Mouse (Mus musculus): Measurements from ENCODE around the gene D2hgdh.

D2hgdh gene

GRCm38 (mm10) chr1:93824609-93825008 lies at the start of gene D2hgdh:
Gene D2hgdh, plus strand, starts transcription at chr1:93824909.
- no peak for DNase-seq (ENCODE audit: low read depth, low spot score)

- no peak for DNase-seq (ENCODE audit: low read depth, low spot score)
Observed at GRCm38 (mm10) chr1:93776686-93777085, 48.0 kb upstream of the D2hgdh start.

GRCm38 (mm10) chr1:93786912-93787311 lies 37.8 kb upstream of the D2hgdh start:
- DNase-seq (ENCODE audit: low read depth, low spot score): no peak

- DNase-seq (ENCODE audit: low read depth, low spot score): no peak
Observed at GRCm38 (mm10) chr1:93794526-93794925, 30.2 kb upstream of the D2hgdh start.

DNA sequence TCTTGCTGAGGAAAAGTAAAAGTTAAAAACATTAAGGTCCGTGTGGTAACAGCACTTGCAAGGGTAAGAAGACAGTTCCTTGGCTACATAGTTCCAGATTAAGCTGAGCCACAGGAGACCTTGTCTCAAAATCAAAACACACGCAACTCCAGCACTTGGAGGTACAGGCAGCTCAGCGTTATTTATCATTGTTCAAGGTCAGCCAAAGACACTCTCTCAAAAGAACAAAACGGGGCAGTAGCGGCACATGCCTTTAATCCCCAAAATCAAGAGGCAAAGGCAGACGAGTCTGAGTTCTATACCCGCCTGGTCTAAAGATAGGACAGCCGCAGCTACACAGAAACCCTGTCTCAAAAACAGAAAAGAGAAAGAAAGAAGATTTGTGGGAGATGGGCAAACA lies 28.8 kb upstream of the D2hgdh start:
- no peak for DNase-seq (ENCODE audit: low read depth, low spot score)

GRCm38 (mm10) chr1:93800670-93801503 lies 23.8 kb upstream of the D2hgdh start:
- DNase-seq (ENCODE audit: low read depth, low spot score): peak; percentile 3

DNA sequence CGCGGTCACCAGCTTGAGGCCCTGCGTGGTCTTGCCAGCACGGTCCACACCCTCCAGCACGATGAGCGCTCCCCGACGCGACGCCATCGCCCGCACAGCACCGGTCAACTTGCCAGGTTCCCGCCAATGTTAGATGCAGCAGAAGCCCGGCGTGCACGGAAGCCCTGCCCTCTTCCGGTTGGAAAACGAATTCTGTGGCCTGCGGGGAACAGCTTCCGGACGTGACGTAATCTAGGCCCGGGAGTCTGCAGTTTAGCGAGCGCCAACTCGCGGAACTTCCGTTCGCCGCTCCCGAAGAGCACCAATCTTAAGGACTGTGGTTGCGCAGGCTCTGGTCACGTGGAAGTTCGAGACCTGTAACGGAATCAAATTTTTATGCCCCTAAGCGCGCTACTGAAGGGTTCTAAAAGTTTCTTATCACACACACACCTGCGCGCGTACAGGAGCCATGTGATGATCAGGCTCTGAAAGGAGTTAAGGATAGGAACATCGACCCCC lies 22.9 kb upstream of the D2hgdh start, which contains the start of gene Dtymk:
Gene Dtymk (minus strand): TSS at position 194 of the 498 bp plus-strand sequence.
- peak; percentile 97 for DNase-seq (ENCODE audit: low read depth, low spot score)

DNA sequence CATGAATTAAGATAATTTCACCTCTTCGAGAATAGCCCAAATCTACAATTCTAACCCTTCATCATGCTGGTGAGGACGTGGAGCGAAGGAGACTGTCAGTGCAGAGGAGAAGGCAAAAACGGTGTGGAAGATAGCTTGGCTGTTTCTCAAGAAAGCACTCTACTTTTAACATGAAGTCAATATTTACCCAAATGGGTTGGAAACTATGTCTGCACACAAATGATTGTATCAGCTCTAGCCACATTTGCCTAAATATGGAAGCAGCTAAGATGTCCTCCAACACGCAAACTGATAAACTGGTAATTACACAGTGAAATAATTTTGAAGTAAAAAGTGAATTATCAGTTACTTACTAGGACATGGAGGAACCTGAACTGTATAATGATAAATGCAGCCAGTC lies 21.9 kb upstream of the D2hgdh start:
- DNase-seq (ENCODE audit: low read depth, low spot score): peak; percentile 23

- DNase-seq (ENCODE audit: low read depth, low spot score): peak; percentile 98
Observed at GRCm38 (mm10) chr1:93803556-93804507, 20.9 kb upstream of the D2hgdh start, which contains the start of gene Ing5. Gene Ing5, plus strand, starts transcription at chr1:93803965.

- DNase-seq (ENCODE audit: low read depth, low spot score): no peak
Observed at GRCm38 (mm10) chr1:93804818-93805217, 19.9 kb upstream of the D2hgdh start.

DNA sequence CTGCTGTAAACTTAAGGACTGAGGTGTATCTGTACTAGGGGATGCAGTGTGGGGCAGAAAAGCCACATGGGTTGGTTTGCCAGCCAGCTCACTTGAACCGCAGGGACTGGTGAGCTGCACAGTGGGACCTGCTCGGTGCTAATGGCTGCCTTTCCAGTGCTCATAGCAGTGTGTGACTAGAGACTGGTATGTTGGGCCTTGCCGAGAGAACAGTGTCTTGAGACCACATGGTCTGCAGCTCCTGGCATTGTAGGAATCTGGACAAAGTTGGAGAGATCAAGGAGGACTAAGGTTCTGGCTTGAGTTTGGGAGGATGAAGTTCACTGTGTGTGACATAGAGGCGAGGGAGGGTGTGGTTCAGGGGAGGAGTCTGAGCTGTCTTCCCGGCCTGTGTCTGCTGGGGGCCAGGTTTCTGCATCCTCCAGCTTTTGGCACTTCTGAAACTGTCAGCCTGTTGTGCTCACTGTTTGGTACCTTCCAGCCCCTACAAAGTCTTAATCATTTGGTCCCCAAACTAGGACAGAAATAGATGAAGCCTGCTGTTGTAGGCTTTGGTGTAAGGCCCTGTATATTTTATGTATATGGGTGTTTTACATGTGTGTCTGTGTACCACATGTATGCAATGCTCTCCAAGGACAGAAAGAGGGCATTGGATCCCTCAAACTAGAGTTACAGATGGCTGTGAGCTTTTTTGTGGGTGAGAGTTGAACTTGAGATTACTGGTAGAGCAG lies 19.3 kb upstream of the D2hgdh start:
- DNase-seq (ENCODE audit: low read depth, low spot score): peak; percentile 18

GRCm38 (mm10) chr1:93808871-93809270 lies 15.8 kb upstream of the D2hgdh start:
- DNase-seq (ENCODE audit: low read depth, low spot score): no peak

- DNase-seq (ENCODE audit: low read depth, low spot score): no peak
Observed at GRCm38 (mm10) chr1:93810011-93810410, 14.7 kb upstream of the D2hgdh start.

GRCm38 (mm10) chr1:93811495-93812039 lies 13.1 kb upstream of the D2hgdh start:
- no peak for DNase-seq (ENCODE audit: low read depth, low spot score)

GRCm38 (mm10) chr1:93817823-93818532 lies 6.7 kb upstream of the D2hgdh start:
- DNase-seq (ENCODE audit: low read depth, low spot score): no peak

GRCm38 (mm10) chr1:93818722-93819121 lies 6.0 kb upstream of the D2hgdh start:
- no peak for DNase-seq (ENCODE audit: low read depth, low spot score)

GRCm38 (mm10) chr1:93823796-93824495 lies 763 bp upstream of the D2hgdh start:
- DNase-seq (ENCODE audit: low read depth, low spot score): peak; percentile 6

- peak; percentile 99 for DNase-seq (ENCODE audit: low read depth, low spot score)
Observed at GRCm38 (mm10) chr1:93825105-93825674, 481 bp downstream of the D2hgdh start.

DNA sequence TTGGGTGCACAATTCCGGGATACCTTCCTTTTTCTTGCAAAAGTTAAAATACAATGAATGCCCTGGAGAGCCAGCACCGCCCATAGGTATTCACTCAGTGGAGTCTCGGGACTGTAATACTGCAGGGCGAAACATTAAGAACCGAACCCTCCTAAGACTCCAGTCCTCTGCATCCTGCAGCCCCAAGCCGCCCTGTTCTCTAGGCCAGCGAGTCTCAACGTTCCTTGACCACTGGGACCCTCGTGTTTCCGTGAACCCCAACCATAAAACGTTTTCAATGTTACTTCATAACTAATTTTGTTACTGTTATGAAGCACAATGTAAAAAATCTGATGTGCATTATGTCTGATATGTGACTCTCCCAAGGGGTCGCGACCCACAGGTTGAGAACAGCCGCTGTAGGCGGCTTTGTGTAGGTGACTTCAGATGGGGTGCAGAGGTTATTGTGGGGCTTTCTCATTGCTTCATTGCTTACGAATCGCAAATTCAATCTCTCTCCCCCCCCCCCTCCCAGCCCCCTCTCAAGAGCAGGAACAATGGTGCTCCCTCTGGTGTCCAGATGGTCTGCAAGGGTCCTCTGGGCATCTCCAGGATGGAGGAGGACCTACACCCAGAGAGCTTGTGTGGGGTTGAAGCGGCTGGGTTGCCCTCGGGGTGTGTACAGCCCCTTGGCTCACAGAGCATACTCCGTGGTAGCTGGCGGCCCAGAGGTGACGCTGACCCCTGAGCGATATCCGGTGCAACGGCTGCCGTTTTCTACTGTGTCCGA lies 1.2 kb downstream of the D2hgdh start:
- peak; percentile 10 for DNase-seq (ENCODE audit: low read depth, low spot score)
